Mouse (Mus musculus): Measurements from ENCODE around the gene Qrfp. TPM values are rescaled to one million over a fixed set of nuclear protein-coding genes. Genes with fewer than 3 reads are reported as not detected.
A peak's percentile ranks its signal among the peaks of the same experiment; 100 is the strongest.

The Qrfp gene
- 0.14 TPM in 1 of 2 replicates, not detected in the other for polyA plus RNA-seq (2015; fragmentation: Nextera tagmentation; extraction: Ambion mirVana)

- H3K27me3 ChIP-seq, result no peaks in the 10 kb centered on the region
- H3K4me2 ChIP-seq, result no peak within 1 kb of the TSS
- H3K9ac ChIP-seq, result no peak within 1 kb of the TSS
- WGBS, result 44% methylated on average over 12 of the region's 12 CpGs
- H3K36me3 ChIP-seq, result no peaks in the 10 kb centered on the region
- no peak within 1 kb of the TSS for H3K4me3 ChIP-seq
- no peak within 1 kb of the TSS for H3K27ac ChIP-seq
- H3K9me3 ChIP-seq, result no peaks in the 10 kb centered on the region
- H3K4me1 ChIP-seq, result peaks cover 31% of the 10 kb centered on the region
- no peak for ATAC-seq (ENCODE audit: insufficient number of reproducible peaks, low FRiP score, low TSS enrichment, low read depth)
Measured at GRCm38 (mm10) chr2:31810444-31810843, at the start of gene Qrfp. Gene Qrfp, minus strand, starts transcription at chr2:31810580.

GRCm38 (mm10) chr2:31858500-31858899 is 48.1 kb upstream of the Qrfp start:
- 20% methylated on average over 12 of the region's 12 CpGs for WGBS
- H3K27me3 ChIP-seq, result 0 out of 2 replicates have a peak, but pooled peaks cover 3% of the 10 kb centered on the region
- no peak overlapping the region for H3K4me2 ChIP-seq
- H3K9me3 ChIP-seq, result no peaks in the 10 kb centered on the region
- H3K4me3 ChIP-seq, result no peak overlapping the region
- no peak overlapping the region for H3K27ac ChIP-seq
- no peaks in the 10 kb centered on the region for H3K36me3 ChIP-seq
- peaks cover 21% of the 10 kb centered on the region for H3K4me1 ChIP-seq
- no peak overlapping the region for H3K9ac ChIP-seq
- no peak for ATAC-seq (ENCODE audit: insufficient number of reproducible peaks, low FRiP score, low TSS enrichment, low read depth)

GRCm38 (mm10) chr2:31857180-31857579 is 46.8 kb upstream of the Qrfp start:
- WGBS, result 67% methylated on average over 6 of the region's 6 CpGs
- peaks cover 21% of the 10 kb centered on the region for H3K4me1 ChIP-seq
- H3K27ac ChIP-seq, result no peak overlapping the region
- 0 out of 2 replicates have a peak, but pooled peaks cover 3% of the 10 kb centered on the region for H3K27me3 ChIP-seq
- no peak overlapping the region for H3K4me3 ChIP-seq
- H3K36me3 ChIP-seq, result no peaks in the 10 kb centered on the region
- no peak overlapping the region for H3K9ac ChIP-seq
- H3K9me3 ChIP-seq, result no peaks in the 10 kb centered on the region
- ATAC-seq (ENCODE audit: insufficient number of reproducible peaks, low FRiP score, low TSS enrichment, low read depth), result no peak
- H3K4me2 ChIP-seq, result no peak overlapping the region

- no peak for ATAC-seq (ENCODE audit: insufficient number of reproducible peaks, low FRiP score, low TSS enrichment, low read depth)
- H3K9ac ChIP-seq, result no peak overlapping the region
- no peak overlapping the region for H3K4me3 ChIP-seq
- 0 out of 2 replicates have a peak, but pooled peaks cover 3% of the 10 kb centered on the region for H3K27me3 ChIP-seq
- no peaks in the 10 kb centered on the region for H3K36me3 ChIP-seq
- 66% methylated on average over 8 of the region's 8 CpGs for WGBS
- H3K4me2 ChIP-seq, result no peak overlapping the region
- H3K9me3 ChIP-seq, result no peaks in the 10 kb centered on the region
- peaks cover 21% of the 10 kb centered on the region for H3K4me1 ChIP-seq
- H3K27ac ChIP-seq, result no peak overlapping the region
Measured at GRCm38 (mm10) chr2:31855991-31856390, 45.6 kb upstream of the Qrfp start.

GRCm38 (mm10) chr2:31850141-31850540 is 39.8 kb upstream of the Qrfp start:
- Histone ChIP-seq H3K27me3 (peaks cover 31% of the 10 kb centered on the region), H3K36me3 (no peaks in the 10 kb centered on the region), H3K9ac (no peak overlapping the region), H3K4me3 (no peak overlapping the region), H3K4me2 (no peak overlapping the region), H3K4me1 (peaks cover 20% of the 10 kb centered on the region), H3K9me3 (no peaks in the 10 kb centered on the region), H3K27ac (no peak overlapping the region)
- 32% methylated on average over 12 of the region's 12 CpGs for WGBS
- no peak for ATAC-seq (ENCODE audit: insufficient number of reproducible peaks, low FRiP score, low TSS enrichment, low read depth)

- Histone ChIP-seq H3K27ac (no peak overlapping the region), H3K27me3 (peaks cover 53% of the 10 kb centered on the region), H3K4me3 (no peak overlapping the region), H3K36me3 (no peaks in the 10 kb centered on the region), H3K4me2 (no peak overlapping the region), H3K9me3 (no peaks in the 10 kb centered on the region), H3K9ac (no peak overlapping the region), H3K4me1 (peaks cover 25% of the 10 kb centered on the region)
- no peak for ATAC-seq (ENCODE audit: insufficient number of reproducible peaks, low FRiP score, low TSS enrichment, low read depth)
- WGBS, result 11% methylated on average over 6 of the region's 6 CpGs
Measured at GRCm38 (mm10) chr2:31847908-31848307, 37.5 kb upstream of the Qrfp start.

GRCm38 (mm10) chr2:31846692-31847660 is 36.6 kb upstream of the Qrfp start:
- Histone ChIP-seq H3K4me2 (peak overlapping the region; percentile 98), H3K27ac (no peak overlapping the region), H3K4me1 (peaks cover 25% of the 10 kb centered on the region), H3K9me3 (no peaks in the 10 kb centered on the region), H3K36me3 (no peaks in the 10 kb centered on the region), H3K27me3 (peaks cover 58% of the 10 kb centered on the region), H3K9ac (no peak overlapping the region), H3K4me3 (peak overlapping the region; percentile 55)
- ATAC-seq (ENCODE audit: insufficient number of reproducible peaks, low FRiP score, low TSS enrichment, low read depth), result no peak
- 5% methylated on average over 35 of the region's 35 CpGs for WGBS

- Histone ChIP-seq H3K27me3 (peaks cover 58% of the 10 kb centered on the region), H3K4me1 (peaks cover 25% of the 10 kb centered on the region), H3K4me2 (peak within 1 kb of the TSS; percentile 98), H3K9ac (no peak within 1 kb of the TSS), H3K9me3 (no peaks in the 10 kb centered on the region), H3K27ac (no peak within 1 kb of the TSS), H3K36me3 (no peaks in the 10 kb centered on the region), H3K4me3 (peak within 1 kb of the TSS; percentile 55)
- no peak for ATAC-seq (ENCODE audit: insufficient number of reproducible peaks, low FRiP score, low TSS enrichment, low read depth)
- under 1% methylated on average over 88 of the region's 88 CpGs for WGBS
Measured at GRCm38 (mm10) chr2:31845896-31846691, 35.7 kb upstream of the Qrfp start, which contains the start of gene Fibcd1. Gene Fibcd1, minus strand, starts transcription at chr2:31846005.

GRCm38 (mm10) chr2:31845512-31845895 is 35.1 kb upstream of the Qrfp start:
- Histone ChIP-seq H3K4me2 (peak overlapping the region; percentile 98), H3K27me3 (peaks cover 58% of the 10 kb centered on the region), H3K4me3 (peak overlapping the region; percentile 55), H3K4me1 (peaks cover 25% of the 10 kb centered on the region), H3K36me3 (no peaks in the 10 kb centered on the region), H3K9me3 (no peaks in the 10 kb centered on the region), H3K27ac (no peak overlapping the region), H3K9ac (no peak overlapping the region)
- WGBS, result 1% methylated on average over 26 of the region's 26 CpGs
- ATAC-seq (ENCODE audit: insufficient number of reproducible peaks, low FRiP score, low TSS enrichment, low read depth), result no peak

GRCm38 (mm10) chr2:31844729-31845136 is 34.4 kb upstream of the Qrfp start:
- 6% methylated on average over 10 of the region's 10 CpGs for WGBS
- Histone ChIP-seq H3K36me3 (no peaks in the 10 kb centered on the region), H3K4me2 (0 out of 2 replicates have a peak overlapping the region, but pooled peaks have one; percentile 98), H3K4me1 (peaks cover 25% of the 10 kb centered on the region), H3K27me3 (peaks cover 63% of the 10 kb centered on the region), H3K27ac (no peak overlapping the region), H3K4me3 (peak overlapping the region; percentile 55; the same call in 1 of the 2 replicates), H3K9me3 (no peaks in the 10 kb centered on the region), H3K9ac (no peak overlapping the region)
- no peak for ATAC-seq (ENCODE audit: insufficient number of reproducible peaks, low FRiP score, low TSS enrichment, low read depth)

- Histone ChIP-seq H3K4me1 (no peaks in the 10 kb centered on the region), H3K4me2 (no peak overlapping the region), H3K27ac (no peak overlapping the region), H3K4me3 (no peak overlapping the region), H3K9me3 (no peaks in the 10 kb centered on the region), H3K9ac (no peak overlapping the region), H3K36me3 (no peaks in the 10 kb centered on the region), H3K27me3 (peaks cover 35% of the 10 kb centered on the region)
- 78% methylated on average over 1 of the region's 1 CpGs for WGBS
- ATAC-seq (ENCODE audit: insufficient number of reproducible peaks, low FRiP score, low TSS enrichment, low read depth), result no peak
Measured at GRCm38 (mm10) chr2:31838868-31839267, 28.5 kb upstream of the Qrfp start.
